Mouse (Mus musculus) C2C12 (cell line): ENCODE data around the gene Cfl1.

Source experiments
- CTCF ChIP-seq: IDR thresholded peaks from one replicate; pipeline ENCODE4 v1.5.1; 2011; ENCODE audit not compliant: control insufficient read depth, insufficient read depth, insufficient read length
- FOSL1 ChIP-seq: IDR thresholded peaks from one replicate; pipeline ENCODE4 v1.8.0; 2011; ENCODE audit warnings: mild to moderate bottlenecking, low read length; ENCODE audit not compliant: poor library complexity, insufficient read depth, severe bottlenecking

- TF ChIP-seq CTCF (no peak), FOSL1 (no peak)
Measured at GRCm38 (mm10) chr19:5510031-5511026, 20.1 kb downstream of the Cfl1 start, which contains the start of gene Snx32.
